Mouse (Mus musculus): Measurements from ENCODE around the gene Gm21887. TPM values are rescaled to one million over a fixed set of nuclear protein-coding genes. Genes with fewer than 3 reads are reported as not detected.
A peak's percentile ranks its signal among the peaks of the same experiment; 100 is the strongest.
"Not testable (repeated sequence)": the region's sequence is repeated elsewhere in the genome, so short reads cannot be mapped to it uniquely, and the experiment has no call there.

Gm21887 gene
- 1 to 10 TPM; 8.8 to 9.1 TPM for polyA plus RNA-seq (2017; shearing (Covaris generic))

DNA sequence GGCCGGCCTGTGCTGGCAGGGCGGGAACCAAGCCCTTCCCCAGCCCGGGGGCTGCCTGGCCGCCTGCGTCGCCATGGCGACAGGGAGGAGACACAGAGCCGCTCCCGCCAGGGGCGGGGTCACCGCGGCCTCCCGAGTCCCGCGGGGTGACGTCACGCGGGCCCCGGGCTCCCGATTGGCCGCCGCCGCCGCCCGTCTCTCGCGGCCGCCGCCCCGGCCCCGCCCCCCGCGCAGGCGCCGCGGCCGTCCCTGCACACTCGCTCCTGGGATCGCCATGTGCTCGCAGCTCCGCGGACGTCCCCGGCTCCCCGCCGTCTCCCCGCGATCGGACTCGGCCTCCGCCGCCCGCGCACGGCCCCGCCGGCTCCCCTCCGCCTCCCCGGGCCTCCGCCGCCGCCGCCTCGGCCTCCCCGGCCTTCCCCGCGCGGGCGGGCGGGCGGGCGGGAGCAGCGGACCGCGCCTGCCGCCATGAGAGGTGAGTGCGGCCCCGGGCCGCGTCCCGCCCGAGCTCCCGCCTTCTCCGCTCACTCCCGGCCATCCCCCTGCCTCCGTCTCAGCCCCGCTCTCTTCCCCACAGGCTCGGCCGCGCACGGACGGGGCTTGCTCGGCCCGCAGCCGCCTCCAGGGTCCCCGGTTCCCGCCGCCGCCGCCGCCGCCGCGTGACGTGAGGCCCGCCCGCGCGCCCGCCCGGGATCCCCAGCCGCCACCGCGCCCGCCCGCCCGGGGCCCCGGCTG lies at the start of gene Gm21887:
Gene Gm21887, plus strand, starts transcription at position 644 of the 735 bp plus-strand sequence.
- peak; percentile 48 for ATAC-seq

GRCm38 (mm10) chrX:169969337-169969736 lies 40.1 kb upstream of the Gm21887 start:
- ATAC-seq: no peak

DNA sequence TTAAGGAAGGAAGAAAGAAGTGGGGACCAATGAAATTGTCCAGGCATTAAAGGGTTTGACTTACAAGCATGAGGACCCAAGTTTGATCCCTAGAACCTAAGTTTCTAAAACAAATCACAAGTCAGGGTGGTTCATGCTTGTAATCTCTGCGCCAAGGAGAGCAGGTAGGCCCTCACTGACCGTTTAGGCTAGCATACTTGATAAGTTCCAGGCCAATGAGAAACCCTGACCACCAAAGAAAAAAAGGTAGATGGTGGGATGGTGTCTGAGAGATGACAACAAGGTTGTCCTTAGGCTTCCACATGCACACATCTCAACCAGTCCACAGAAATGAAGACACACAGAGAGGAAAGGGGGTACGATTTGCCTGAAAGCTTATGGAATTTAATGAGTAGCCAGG lies 39.7 kb upstream of the Gm21887 start:
- not testable (repeated sequence) for ATAC-seq

GRCm38 (mm10) chrX:169970546-169970945 lies 38.9 kb upstream of the Gm21887 start:
- not testable (repeated sequence) for ATAC-seq

DNA sequence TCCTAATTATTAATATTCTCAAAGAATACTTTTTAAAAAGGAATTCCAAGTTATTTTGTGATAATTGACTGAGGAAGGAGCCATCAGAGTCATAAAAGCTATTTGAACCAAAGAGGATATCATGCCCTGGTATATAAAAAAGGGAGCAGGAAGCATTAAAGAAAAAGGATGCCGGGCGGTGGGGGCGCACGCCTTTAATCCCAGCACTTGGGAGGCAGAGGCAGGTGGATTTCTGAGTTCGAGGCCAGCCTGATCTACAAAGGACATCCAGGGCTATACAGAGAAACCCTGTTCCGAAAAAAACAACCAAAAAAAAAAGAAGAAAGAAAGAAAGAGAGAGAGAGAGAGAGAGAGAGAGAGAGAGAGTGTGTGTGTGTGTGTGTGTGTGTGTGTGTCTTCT lies 37.9 kb upstream of the Gm21887 start:
- ATAC-seq: not testable (repeated sequence)

GRCm38 (mm10) chrX:169972131-169972530 lies 37.3 kb upstream of the Gm21887 start:
- ATAC-seq: not testable (repeated sequence)

DNA sequence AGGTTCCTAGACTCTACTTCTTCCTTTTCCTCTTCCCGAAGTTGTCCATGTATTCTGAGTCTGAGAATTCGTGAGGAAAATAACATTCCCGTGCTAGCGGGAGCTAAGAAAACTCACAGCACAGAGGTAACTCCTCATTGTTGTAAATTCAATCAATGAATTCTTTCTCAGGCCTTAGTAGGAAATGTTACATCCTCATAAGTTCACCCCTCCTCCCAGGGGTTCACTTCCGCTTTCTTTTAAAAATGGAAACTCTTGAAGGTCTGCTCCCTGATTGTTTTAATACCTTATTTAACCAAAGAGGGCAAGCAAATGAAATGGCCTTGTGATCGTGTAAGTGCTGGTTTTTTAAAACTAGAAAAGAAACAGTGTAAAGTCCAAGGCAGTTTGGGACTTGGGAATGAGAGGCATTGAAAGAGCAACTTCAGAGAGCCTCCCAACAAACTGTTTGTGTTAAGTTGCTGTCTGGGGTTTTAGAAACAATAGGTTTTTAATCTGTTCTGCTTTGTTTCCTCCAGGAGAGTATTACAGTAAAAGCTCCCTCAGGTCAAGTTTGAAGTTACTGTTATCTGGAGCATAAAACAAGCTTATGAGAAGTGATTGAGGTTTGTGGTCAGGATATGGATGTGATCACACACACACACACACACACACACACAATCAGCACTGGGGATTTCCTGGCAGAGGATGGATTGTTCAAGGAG lies 36.5 kb upstream of the Gm21887 start:
- ATAC-seq: peak; percentile 66

GRCm38 (mm10) chrX:169973806-169974205 lies 35.7 kb upstream of the Gm21887 start:
- not testable (repeated sequence) for ATAC-seq

DNA sequence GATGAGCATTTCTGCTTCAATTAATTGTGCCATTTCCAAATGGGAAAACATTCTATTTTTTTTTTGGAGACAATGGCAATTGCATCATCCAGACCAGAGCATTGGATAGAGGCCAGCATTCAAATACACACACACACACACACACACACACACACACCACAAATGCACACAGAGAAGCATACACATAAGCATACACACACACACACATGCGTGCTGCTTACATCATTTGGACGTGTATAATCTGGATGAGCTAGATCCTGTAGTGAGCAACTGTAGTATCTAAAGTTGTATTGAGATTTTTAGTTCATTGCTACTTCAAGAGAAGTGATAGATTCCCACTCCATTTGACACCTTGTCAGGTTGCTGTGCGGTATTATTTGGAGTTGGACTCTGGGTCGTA lies 35.0 kb upstream of the Gm21887 start:
- not testable (repeated sequence) for ATAC-seq

DNA sequence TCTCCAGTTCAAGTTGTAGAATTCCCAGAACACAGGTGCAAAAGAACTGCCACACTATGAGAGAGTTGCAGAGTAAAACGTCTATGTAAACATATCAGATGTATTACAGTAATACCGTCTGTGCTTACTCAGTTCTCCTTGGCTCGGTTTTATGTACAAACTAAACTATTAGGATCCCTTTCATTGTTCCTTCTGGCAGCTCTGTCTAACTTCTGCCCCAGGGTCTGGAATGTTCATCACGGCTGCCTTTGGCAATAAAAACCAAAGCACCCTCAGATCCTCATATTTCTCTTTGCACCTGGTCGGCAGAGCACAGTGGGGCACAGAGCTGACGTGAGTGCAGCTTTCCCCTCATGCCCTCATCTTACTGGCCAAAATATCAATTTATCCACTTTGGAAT lies 34.5 kb upstream of the Gm21887 start:
- ATAC-seq: not testable (repeated sequence)

GRCm38 (mm10) chrX:169975681-169976131 lies 33.8 kb upstream of the Gm21887 start:
- not testable (repeated sequence) for ATAC-seq

DNA sequence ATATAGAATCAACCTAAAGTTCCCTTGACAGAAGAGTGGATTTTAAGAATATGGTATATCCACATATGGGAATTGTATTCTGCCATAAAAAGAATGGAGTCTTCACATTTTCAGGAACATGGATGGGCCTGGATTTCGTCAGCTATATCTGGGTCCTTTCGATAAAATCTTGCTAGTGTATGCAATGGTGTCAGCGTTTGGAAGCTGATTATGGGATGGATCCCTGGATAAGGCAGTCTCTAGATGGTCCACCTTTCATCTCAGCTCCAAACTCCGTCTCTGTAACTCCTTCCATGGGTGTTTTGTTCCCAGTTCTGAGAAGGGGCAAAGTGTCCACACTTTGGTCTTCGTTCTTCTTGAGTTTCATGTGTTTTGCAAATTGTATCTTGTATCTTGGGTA lies 33.1 kb upstream of the Gm21887 start:
- not testable (repeated sequence) for ATAC-seq

- not testable (repeated sequence) for ATAC-seq
Measured at GRCm38 (mm10) chrX:169977856-169978435, 31.5 kb upstream of the Gm21887 start.

- ATAC-seq: peak; percentile 73
Measured at GRCm38 (mm10) chrX:169978436-169979381, 30.8 kb upstream of the Gm21887 start.

DNA sequence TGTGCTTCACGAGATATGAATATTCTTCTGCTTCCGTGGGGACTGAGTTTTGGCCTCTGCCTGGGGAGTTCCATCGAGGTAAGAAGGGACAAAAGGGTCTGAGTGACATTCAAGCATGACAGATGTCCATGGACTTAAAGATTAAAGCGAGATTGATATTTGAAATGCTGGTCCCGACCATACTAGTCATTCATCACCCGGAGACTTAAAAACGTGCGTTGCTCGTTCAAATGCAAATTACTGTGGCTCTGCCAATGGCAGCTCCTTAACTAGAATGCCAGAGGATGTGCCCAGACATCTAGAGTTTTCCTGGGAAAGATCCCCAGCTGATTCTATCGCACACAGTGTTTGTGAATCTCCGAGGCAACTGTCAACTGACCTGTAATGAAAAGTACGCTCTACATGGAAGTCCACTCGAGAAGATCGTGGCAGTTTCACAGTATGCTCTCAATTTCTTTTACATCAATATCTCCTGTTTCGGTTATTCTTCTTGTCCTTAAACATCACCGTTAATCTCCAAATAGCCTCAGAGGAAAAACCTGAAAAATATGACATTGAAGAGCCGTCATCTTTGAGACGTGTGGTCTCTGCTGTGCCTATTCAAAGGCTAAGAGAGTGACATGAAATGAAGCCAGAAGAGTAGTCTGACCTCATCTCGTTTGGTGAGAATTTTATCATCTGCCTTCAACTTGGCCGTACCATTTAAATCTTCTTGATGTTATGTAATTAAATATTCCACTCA lies 29.8 kb upstream of the Gm21887 start:
- not testable (repeated sequence) for ATAC-seq

- ATAC-seq: not testable (repeated sequence)
Measured at GRCm38 (mm10) chrX:169980203-169980556, 29.3 kb upstream of the Gm21887 start.

GRCm38 (mm10) chrX:169980809-169981289 lies 28.6 kb upstream of the Gm21887 start:
- no peak for ATAC-seq

DNA sequence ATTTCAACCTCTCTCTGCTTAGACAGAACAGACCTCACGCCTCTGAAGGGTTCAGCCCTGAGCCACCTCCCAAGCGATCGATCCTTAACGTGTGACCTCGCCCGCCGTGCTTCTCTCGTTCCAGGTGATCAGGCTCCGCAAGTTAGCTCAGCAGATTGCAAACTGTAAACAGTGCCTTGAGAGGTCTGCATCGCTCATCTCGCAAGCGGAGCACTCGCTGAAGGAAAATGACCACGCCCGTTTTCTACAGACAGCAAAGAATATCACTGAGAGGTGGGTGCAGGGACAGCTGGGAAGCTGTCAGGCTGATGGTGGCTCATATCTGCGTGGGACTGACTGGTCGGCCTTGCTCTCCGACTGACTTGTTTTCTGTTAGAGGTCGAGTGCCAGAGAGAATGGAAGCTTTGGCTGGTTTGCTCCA lies 27.7 kb upstream of the Gm21887 start:
- ATAC-seq: not testable (repeated sequence)

DNA sequence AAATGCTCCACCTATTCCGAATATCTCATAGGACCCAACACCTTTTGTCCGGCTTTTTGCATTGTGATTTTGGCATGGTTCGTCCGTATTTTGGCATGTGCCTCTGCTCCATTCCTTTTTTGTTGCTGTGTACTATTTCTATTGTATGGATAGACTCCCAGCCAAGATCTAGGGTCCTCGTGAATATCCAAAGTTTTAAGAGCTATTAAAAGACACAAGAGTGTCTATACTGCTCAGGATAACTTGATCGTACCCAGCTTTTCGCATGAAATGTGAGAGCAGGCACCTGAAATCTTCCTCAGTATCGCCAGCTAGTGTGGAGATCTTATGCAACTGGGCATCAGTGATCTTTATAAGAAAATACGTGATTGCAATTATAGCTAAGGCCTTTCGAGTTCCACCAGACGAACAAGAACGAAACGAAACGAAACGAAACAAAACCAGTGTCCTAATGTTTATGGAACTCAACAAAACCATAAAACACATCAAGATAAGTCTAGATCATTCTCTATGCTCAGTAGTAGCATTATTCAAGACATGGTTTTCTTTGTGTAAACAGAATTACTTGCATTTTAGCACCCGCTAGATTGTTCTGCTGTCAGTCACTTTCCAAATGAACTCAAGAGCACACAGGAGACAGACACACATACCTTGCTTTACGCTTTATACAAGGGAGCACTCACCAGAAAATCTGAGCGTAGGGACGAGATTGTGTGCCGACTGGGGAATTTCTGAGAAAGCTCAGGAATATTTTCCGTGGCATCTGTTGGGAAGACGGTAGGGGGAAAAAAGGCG lies 26.7 kb upstream of the Gm21887 start:
- not testable (repeated sequence) for ATAC-seq

DNA sequence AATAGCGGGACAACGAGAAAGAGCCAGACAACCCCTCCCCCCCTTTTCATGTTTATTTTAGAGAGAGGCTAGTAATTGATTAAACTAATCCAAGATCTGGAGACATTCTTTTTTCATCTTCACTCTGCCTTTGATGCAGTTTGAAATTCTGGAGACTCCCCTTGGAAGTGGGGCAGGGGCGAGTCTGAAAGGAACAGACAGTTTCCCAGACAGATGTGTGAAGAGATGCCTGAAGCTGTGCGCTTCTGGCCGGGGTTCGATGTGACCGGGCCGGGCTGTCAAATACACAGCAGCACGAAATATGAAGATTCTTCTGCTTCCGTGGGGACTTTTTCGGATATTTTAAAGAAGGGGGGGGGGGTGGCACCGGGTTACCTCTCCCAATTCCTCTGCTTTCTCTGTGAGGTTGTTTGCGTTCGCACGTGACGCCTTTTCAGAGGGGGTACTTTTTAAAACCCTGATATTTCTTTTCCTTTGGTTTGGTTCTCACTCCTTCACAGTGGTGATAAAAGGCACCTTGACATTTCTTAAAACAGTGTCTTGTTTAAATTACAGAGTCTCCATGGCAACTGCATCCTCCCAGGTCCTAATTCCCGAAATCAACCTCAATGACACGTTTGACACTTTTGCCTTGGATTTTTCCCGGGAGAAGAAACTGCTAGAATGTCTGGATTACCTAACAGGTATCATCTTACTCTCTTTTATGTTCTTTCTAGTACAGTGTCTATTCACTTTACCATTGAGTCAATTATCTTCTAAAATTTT lies 25.9 kb upstream of the Gm21887 start:
- ATAC-seq: not testable (repeated sequence)
